Mouse (Mus musculus) lung, postnatal 0 days (tissue): ENCODE measurements around the gene Ada.

Source experiments
- CTCF ChIP-seq: IDR thresholded peaks from 2 replicates; pipeline ENCODE4 v1.5.1; 2016; ENCODE audit warnings: antibody characterized with exemption, mild to moderate bottlenecking
- EP300 ChIP-seq: IDR thresholded peaks from 2 replicates; pipeline ENCODE4 v1.6.1; 2016; ENCODE audit warnings: antibody characterized with exemption, mild to moderate bottlenecking, control low read depth

DNA sequence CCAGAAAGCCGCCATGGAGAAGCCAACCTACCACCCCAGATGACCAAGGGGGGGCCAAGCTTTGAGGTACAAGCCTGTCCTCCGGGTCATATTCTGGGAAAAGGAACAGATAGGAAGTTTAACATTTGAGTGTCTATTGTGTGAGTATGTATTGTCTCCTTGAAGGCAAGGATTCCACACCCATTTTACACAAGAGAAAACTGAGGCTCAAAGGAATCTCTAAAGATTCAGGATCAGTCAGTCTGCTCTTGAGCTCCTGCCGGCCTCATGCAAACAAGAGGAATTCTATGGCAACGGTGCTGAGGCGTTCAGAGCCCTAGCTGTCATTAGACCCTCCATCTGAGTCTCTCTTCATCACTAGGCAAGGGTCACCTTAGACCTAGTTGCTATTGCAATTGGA is 7.4 kb downstream of the Ada start:
- TF ChIP-seq CTCF, result no peak
- no peak for TF ChIP-seq EP300
